Mouse (Mus musculus) thymus, postnatal 36 days (tissue): ENCODE data around the gene C9.

ENCODE experiments used
- DNase-seq, 2 experiments: peaks; one replicate each; pipeline ENCODE4 v3.0.0; 2022; ENCODE audit warnings: mixed read lengths in 2 of 2

C9 gene

DNA sequence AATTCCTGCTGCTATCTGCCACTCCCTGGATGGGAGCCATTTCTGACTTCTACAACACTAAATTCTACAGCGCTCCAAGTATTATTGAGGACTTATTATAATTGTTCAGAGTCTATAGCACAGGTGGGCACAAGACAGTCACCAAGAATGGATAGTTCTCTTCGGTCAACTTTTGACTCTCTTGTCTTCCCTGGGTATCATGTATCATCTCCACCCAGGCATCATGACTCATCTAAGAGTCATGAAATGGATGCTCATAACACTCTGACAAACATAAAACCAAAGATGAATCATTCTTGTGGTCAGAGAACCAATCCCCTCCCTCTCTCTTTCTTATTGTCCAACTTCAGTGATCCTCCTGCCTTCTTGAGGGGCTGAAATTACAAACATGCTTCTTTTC lies 47.3 kb downstream of the C9 start:
- DNase-seq: no peak

DNA sequence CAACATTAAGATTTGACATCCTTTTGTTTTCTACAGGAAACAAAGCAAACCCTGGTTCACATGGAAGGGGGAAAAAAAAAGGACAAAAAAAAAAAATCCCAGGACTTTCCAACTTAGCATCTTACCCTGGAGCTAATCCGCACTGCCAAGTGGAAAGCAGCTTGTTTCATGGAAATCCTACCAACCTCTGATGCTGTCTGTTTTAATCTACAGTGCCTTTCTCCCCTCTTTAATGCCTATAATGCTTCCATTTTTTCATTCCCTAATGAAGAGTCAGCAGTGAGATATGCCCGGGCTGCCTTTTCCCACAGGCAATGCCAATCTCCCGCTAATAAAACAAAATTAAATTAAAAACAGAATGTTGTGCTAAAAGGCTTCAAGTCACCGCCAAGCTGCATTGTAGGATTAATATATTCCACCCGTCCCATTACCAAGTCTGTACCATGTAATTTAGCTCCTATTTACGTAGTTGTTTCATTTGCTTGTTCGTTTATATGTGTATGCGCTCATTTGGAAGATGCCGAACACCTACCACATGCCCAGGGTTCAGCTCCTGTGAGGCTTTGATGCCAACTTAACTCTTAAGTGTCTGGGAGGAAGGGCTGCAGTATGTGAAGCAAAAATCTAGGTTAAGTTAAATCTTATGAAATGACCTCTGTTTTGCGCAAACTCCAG lies 53.4 kb downstream of the C9 start:
- no peak for DNase-seq

DNA sequence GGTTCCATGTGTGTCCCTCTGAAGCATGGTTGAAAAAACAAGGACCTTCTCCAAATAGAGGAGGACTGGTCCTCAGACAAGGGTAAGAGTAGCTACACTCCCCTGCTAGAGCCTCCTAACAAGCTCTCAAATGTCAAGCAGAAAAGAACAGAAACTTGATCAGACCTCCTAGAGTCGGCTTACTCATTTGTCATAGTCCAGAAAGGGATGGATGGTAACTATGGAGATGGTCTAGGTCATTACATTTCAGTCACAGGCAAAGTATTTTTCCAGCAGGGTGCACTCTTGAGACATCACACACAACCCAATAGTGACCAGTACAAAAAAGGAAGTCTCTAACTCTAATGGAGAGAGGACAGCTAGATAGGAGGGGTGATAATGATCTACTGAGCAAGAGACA lies 55.7 kb downstream of the C9 start:
- DNase-seq: no peak

DNA sequence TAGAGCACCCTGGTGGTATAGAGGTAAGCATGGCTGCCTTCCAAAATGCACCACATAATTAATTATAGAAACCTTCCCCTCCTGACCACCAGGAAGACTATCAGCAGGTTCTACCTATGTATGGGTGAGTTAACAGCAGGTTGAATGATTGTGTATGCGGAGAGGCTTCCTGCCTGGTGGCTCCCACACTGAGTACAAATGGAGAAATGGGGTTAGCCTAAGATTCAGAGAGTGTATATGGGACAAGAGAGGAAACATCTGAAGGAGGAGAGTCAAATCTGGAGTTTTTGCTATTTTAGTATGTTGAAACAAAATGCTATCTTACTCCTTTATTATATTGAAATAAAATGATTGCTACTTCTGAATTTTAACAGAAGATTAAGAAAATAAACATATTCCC lies 72.4 kb downstream of the C9 start:
- DNase-seq: no peak

DNA sequence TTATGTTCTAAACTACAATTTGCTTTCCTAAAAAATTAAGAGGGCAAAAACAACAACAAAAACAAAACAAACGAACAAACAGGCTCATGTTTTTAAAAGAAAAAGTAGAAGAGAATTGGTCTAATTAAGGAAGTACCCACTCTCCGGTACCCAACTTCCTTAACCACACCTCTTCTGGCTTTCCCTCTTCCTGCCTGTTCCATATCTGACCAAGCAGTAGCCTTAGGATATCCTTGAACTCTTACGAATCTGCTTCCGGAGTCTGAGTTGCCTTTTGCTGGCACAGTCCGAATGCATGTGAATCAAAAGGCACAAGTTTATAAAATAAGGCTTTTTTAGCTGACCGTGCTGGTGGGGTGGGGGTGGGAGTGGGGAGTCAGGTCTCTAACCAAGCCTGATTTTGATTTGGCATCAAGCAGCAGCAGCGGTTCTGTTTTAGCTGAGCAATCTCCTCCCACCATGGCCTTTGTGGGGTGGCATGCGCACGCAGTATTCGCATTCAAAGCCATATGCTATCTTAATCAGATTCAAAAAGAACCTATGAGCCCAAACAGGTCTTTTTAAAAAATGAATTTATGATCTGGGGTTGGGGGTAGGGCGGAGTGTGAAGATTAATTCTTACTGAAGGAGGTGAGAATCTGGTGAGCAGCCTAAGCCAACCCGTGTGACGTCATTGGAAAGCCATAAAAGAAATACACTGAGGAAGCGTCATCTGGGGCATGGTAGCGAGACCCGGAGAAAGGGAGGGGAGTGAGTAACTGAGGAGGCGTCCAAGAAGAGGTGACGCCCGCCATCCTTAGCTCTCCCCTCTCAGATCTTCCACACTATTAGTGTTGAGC lies 74.5 kb downstream of the C9 start:
- no peak for DNase-seq

DNA sequence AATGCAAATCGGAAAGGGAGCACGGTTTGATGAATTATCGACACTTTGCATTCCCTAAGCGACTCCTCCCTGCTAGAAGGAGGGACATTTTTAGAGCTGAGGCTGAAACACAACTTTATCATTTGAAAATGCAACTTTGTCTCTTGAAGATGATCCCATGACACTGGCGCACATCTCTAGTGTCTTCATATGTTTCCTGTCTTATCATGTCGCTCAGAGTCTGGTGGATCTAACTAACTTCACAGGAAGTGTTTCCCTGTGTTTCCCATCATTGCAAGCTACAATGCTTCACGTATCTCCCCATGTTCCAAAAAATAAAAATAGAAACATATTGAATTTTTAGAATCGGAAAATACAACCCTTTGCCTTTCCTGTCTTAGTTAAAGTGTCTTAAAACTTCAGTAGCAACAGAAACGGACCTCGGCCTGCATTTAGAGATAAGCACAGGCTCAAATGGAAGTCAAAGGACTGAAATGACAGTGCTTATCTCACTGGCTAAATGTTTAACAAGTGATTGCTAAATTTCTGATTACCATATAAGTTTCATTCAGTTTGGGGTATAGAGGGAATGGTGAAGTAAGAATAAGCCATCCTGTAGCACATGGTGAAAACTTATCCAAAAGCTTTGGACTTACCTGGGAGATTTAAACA lies 75.5 kb downstream of the C9 start:
- no peak for DNase-seq

DNA sequence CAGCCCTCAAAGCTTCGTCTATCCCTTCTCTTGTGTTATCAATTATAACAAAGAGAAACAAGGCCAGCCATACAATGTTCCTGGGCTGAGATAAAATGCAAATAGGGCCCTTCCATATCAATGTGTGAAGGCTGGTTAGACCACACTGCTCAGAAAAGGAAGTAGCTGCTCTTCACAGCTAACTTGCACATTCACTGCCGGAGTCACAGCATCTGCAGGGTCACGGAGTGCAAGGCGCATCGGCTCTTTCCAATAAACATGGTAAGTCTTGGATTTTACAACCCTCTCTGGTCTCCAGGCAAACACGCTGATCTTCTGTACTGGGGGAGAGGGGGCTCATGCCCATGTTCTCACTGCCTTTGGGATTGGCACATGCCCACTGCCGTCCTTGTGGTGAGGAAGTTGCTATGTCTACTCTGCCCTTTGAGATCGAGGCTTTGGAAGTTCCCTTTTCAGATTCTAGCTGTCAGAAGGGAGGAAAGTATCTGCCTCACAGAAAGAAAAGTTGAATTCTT lies 77.6 kb downstream of the C9 start, which contains the start of gene Fyb:
TSS of gene Fyb (plus strand) at position 201 of the 515 bp plus-strand sequence.
- peak in 1 of 2 experiments; percentile 19 for DNase-seq

DNA sequence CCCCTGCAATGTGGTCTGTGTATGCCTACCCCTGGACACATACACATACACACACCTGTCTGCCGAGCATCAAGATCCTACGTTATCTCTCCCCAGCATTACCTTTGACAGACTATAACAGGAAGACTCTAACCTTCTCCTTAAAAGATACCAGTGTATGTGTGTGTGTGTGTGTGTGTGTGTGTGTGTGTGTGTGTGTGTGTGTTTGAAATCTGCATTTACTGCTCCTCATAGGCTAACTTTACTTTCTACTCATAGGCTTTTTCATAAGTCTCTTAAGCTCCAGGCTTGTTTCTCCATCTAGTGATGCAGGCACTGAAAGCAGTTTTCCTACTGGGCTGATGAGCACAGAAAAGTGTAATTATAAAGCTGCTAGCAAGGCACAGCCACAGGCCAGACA lies 79.7 kb downstream of the C9 start:
- no peak for DNase-seq

DNA sequence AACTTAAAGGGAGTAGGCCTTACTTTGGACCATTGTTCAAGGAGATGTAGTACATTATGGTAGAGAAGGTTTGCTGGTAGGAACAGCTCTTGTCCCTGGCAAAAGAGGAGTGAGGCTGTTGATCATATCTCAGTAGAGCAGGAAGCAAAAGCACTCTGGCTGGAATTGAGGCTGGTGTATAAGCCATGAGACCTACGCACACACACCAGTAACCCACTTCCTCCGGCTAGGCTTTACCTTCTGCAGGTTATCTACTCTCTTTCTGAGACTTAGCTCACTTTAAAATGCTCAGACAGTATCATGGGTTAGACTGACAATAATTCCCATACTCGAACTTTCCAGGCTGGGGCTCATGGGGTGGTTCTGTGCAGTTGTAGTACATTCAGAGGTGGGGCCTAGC lies 80.3 kb downstream of the C9 start:
- peak in 1 of 2 experiments; percentile 5 for DNase-seq

DNA sequence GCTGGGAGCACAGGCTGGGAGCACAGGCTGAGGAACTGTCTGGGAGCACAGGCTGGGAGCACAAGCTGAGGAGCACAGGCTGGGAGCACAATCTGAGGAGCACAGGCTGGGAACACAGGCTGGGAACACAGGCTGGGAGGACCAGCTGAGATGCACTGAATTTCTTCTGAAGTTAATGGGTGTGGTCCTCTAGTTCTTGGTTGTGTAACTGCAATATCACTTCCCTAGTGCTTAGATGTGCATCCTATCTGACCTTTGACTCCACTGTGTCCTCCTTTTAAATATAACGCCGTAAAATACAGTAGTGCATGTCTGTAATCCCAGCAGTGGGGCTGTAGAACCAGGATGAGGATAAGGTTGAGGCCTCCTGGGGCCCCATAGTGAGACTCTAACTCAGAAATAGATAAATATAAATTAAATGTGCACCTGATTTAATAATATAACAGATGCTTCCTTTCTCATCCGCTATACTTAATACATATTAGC lies 88.8 kb downstream of the C9 start:
- no peak for DNase-seq

DNA sequence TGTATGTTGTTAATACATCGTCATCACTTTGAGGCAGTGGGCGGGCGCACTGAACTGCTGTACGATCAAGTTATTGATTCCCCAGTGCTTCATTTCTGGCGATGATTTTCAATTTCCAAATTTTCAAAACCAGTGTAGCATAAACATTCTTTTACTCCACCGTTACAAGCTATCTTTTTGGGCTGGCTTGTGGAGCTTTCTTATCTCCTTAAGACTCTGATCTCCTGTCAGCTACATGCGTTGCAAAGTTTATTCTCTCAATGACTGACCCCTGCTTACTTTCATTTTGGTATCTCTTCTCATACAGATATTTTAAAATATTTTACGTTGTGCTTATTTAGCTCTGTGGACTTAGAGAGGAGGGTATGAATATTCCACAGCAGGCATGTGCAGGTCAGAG lies 89.5 kb downstream of the C9 start:
- DNase-seq: no peak

DNA sequence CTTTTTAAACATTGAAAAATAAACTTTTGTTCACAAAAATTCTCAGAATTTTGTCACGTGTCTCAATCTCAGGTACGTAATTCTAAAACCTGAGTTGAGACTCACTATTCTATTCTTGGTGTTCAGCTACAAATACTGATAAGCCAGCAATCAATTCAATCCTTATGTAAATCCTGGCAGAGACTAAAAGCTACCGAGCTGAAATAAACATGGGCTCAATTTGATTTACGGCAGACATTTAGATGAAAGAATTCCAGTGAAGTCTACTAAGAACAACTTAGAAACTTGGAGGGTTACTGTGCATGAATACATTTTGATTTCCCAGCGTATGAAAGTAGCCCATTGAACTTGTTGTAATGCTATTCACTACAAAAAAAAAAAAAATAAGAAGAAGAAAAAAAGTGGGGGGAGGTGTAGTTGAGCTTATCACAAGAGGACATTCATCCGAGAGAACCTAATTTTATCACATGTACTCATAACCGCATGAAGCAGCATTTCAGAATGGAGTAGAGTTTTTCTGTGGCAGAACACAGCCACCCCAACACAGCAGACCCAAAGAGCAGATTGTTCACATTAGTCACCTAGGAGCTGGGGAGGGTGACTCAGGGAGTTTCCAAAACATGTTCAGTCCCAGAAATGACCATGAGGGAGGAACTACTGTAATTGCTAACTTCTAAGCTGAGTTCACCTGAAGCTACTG lies 94.7 kb downstream of the C9 start:
- no peak for DNase-seq
